Mouse (Mus musculus) MEL (cell line): ENCODE results near the gene Ptpn14. TPM values are rescaled to one million over a fixed set of nuclear protein-coding genes. Genes with fewer than 3 reads are reported as not detected.

Experiments
- DNase-seq: peaks from one replicate; pipeline ENCODE4 v3.0.0; 2011; ENCODE audit warnings: low read depth, low spot score
- H3K27ac ChIP-seq: 2 replicates; pipeline ENCODE4 v1.5.1; 2012; ENCODE audit warnings: low read depth, mild to moderate bottlenecking, control low read depth, low read length, moderate library complexity; ENCODE audit not compliant: control insufficient read depth
- H3K27me3 ChIP-seq, 2 experiments: fragments of 150-350 bp in 1 of 2; sonication (generic) in 1 of 2; 2 replicates each; pipeline ENCODE4 v1.6.1; 2012; ENCODE audit warnings: low read length in 2 of 2, mild to moderate bottlenecking in 2 of 2, improper control_type of control experiment in 1 of 2, moderate library complexity in 1 of 2; ENCODE audit not compliant: insufficient read depth in 2 of 2, control insufficient read depth in 1 of 2
- H3K36me3 ChIP-seq, 2 experiments: 2 replicates each; pipeline ENCODE4 v1.6.1; 2012 to 2014; ENCODE audit warnings: low read length in 2 of 2, improper control_type of control experiment in 1 of 2, inconsistent platforms in 1 of 2, mild to moderate bottlenecking in 1 of 2; ENCODE audit not compliant: insufficient read depth in 2 of 2, control insufficient read depth in 1 of 2
- H3K4me1 ChIP-seq, 2 experiments: fragments of 150-350 bp in 1 of 2; sonication (generic) in 1 of 2; 2 replicates each; pipeline ENCODE4 v1.6.1; 2012; ENCODE audit warnings: low read length in 2 of 2, improper control_type of control experiment in 1 of 2, mild to moderate bottlenecking in 1 of 2; ENCODE audit not compliant: insufficient read depth in 2 of 2, control insufficient read depth in 1 of 2
- H3K4me3 ChIP-seq, 2 experiments: fragments of 150-350 bp in 1 of 2; sonication (generic) in 1 of 2; 2 replicates each; pipeline ENCODE4 v1.5.1; 2012; ENCODE audit warnings: low read depth in 2 of 2, low read length in 2 of 2, mild to moderate bottlenecking in 2 of 2, moderate library complexity in 2 of 2, control low read depth in 1 of 2, improper control_type of control experiment in 1 of 2; ENCODE audit not compliant: control insufficient read depth in 1 of 2, insufficient read depth in 1 of 2
- H3K79me2 ChIP-seq: 2 replicates; pipeline ENCODE4 v1.6.1; 2012; ENCODE audit warnings: mild to moderate bottlenecking, low read length, moderate library complexity; ENCODE audit not compliant: control insufficient read depth, poor library complexity, insufficient read depth
- H3K9ac ChIP-seq: 2 replicates; pipeline ENCODE4 v1.6.1; 2012; ENCODE audit warnings: low read depth, mild to moderate bottlenecking, control low read depth, low read length, moderate library complexity; ENCODE audit not compliant: control insufficient read depth, poor library complexity, severe bottlenecking
- H3K9me3 ChIP-seq: fragments of 150-350 bp; sonication (generic); replicated peaks from 2 replicates; pipeline ENCODE4 v1.6.1; 2012; ENCODE audit warnings: mild to moderate bottlenecking, low read length, improper control_type of control experiment, moderate library complexity; ENCODE audit not compliant: insufficient read depth
- CHD1 ChIP-seq: IDR thresholded peaks from 2 replicates; pipeline ENCODE4 v1.6.1; 2012; ENCODE audit warnings: low read depth, mild to moderate bottlenecking, inconsistent platforms, low read length, improper control_type of control experiment
- CTCF ChIP-seq, 3 experiments: IDR thresholded peaks in 2 of 3; conservative IDR thresholded peaks in 1 of 3; 2 replicates each; pipeline ENCODE4 v1.5.1; 2011 to 2012; ENCODE audit warnings: low read length in 3 of 3, low read depth in 2 of 3, mild to moderate bottlenecking in 2 of 3, improper control_type of control experiment in 1 of 3, inconsistent platforms in 1 of 3, mixed read lengths in 1 of 3, moderate library complexity in 1 of 3; ENCODE audit not compliant: control insufficient read depth in 1 of 3, insufficient read depth in 1 of 3, poor library complexity in 1 of 3, severe bottlenecking in 1 of 3
- EP300 ChIP-seq, 2 experiments: IDR thresholded peaks; 2 replicates each; pipeline ENCODE4 v1.6.1; 2011; ENCODE audit warnings: improper control_type of control experiment in 2 of 2, low read length in 2 of 2, low read depth in 1 of 2, mild to moderate bottlenecking in 1 of 2
- MAFK ChIP-seq: IDR thresholded peaks from 2 replicates; pipeline ENCODE4 v1.6.1; 2011; ENCODE audit warnings: low read depth, mild to moderate bottlenecking, low read length, improper control_type of control experiment, borderline replicate concordance
- MAX ChIP-seq: IDR thresholded peaks from 2 replicates; pipeline ENCODE4 v1.6.1; 2011; ENCODE audit warnings: low read length, improper control_type of control experiment
- MXI1 ChIP-seq: IDR thresholded peaks from 2 replicates; pipeline ENCODE4 v1.6.1; 2011; ENCODE audit warnings: mild to moderate bottlenecking, low read depth, low read length, improper control_type of control experiment
- MYB ChIP-seq: IDR thresholded peaks from 2 replicates; pipeline ENCODE4 v1.6.1; 2011; ENCODE audit warnings: mild to moderate bottlenecking, low read depth, low read length, improper control_type of control experiment
- RCOR1 ChIP-seq: IDR thresholded peaks from 2 replicates; pipeline ENCODE4 v1.6.1; 2012; ENCODE audit warnings: low read depth, mild to moderate bottlenecking, inconsistent platforms, low read length, improper control_type of control experiment
- SIN3A ChIP-seq: IDR thresholded peaks from 2 replicates; pipeline ENCODE4 v1.6.1; 2012; ENCODE audit warnings: low read length, improper control_type of control experiment, inconsistent platforms
- TAL1 ChIP-seq: IDR thresholded peaks from 2 replicates; pipeline ENCODE4 v1.6.1; 2012; ENCODE audit warnings: mild to moderate bottlenecking, inconsistent platforms, low read length, moderate library complexity, mixed read lengths
- ZMIZ1 ChIP-seq: IDR thresholded peaks from 2 replicates; pipeline ENCODE4 v1.6.1; 2012; ENCODE audit warnings: low read depth, mild to moderate bottlenecking, inconsistent platforms, low read length, improper control_type of control experiment, moderate library complexity
- ZNF384 ChIP-seq: IDR thresholded peaks from 2 replicates; pipeline ENCODE4 v1.6.1; 2012; ENCODE audit warnings: low read depth, mild to moderate bottlenecking, inconsistent platforms, low read length, improper control_type of control experiment
- polyA plus RNA-seq, 2 experiments: library from polyadenylated mRNA; stranded (reverse) in 1 of 2; unstranded in 1 of 2; fragments of >175 nt in 1 of 2; fragments of >200 nt in 1 of 2; gene quantifications; 2 replicates each; pipeline versions ENCODE4 v1.2.1 to v1.2.4; 2012; ENCODE audit warnings: low replicate concordance in 2 of 2, low read depth in 1 of 2; ENCODE audit not compliant: insufficient read length in 2 of 2, insufficient read depth in 1 of 2, missing spikeins in 1 of 2
- total RNA-seq: library from RNA; depleted of rRNA; stranded (reverse); fragments of 300-350 nt; gene quantifications from 2 replicates; pipeline ENCODE4 v1.2.3, GENCODE M21; 2012

The Ptpn14 gene
- total and polyA plus RNA-seq, 3 experiments: 0.62 to 1.0 TPM; not detected in 1

DNA sequence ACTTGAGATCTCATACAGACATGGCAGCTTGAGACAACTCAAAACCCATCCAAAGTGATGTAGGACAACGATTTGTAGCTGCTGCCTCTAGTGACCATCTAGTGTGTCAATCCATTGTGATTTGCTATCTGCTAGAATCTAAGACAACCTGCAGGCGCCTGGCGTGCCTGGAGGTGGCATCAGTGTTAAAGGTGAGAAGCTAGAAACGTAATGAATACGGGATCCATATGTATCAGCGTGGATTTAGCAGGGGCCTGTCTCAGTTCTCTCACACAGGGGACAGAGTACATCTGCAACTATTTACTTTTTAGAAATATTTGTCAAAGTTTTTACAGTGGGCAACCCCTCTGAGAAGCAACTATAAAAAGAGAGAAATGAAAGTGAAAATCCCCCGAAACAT lies 24.9 kb upstream of the Ptpn14 start:
- no peak for TF ChIP-seq MXI1
- TF ChIP-seq CTCF (IDR thresholded peaks at IDR 0.05 in 2 of 3, conservative IDR thresholded peaks at IDR 0.05 in 1 of 3; ENCODE audit: control insufficient read depth in 1 of 3, insufficient read depth in 1 of 3, low read depth in 2 of 3, low read length in 3 of 3, poor library complexity in 1 of 3, severe bottlenecking in 1 of 3): peak in 1 of 3 experiments; percentile 15; a peak in 1 of 6 replicates
- TF ChIP-seq, all 39 proteins: peak for 1
- Histone ChIP-seq H3K79me2 (no peaks in the 10 kb centered on the region), H3K27ac (no peak overlapping the region), H3K9ac (no peak overlapping the region), H3K4me3 (no peak overlapping the region), H3K9me3 (no peaks in the 10 kb centered on the region), H3K27me3 (no peaks in the 10 kb centered on the region), H3K4me1 (no peaks in the 10 kb centered on the region), H3K36me3 (no peaks in the 10 kb centered on the region)
- no peak for DNase-seq

GRCm38 (mm10) chr1:189703591-189703990 lies 24.5 kb upstream of the Ptpn14 start:
- H3K27ac ChIP-seq: no peak overlapping the region
- no peaks in the 10 kb centered on the region for H3K4me1 ChIP-seq
- TF ChIP-seq CTCF (IDR thresholded peaks at IDR 0.05 in 2 of 3, conservative IDR thresholded peaks at IDR 0.05 in 1 of 3; ENCODE audit: control insufficient read depth in 1 of 3, insufficient read depth in 1 of 3, low read depth in 2 of 3, low read length in 3 of 3, poor library complexity in 1 of 3, severe bottlenecking in 1 of 3) (no peak), MAFK (no peak), EP300 (IDR thresholded peaks at IDR 0.05; ENCODE audit: low read depth in 1 of 2, low read length in 2 of 2) (no peak), RCOR1 (no peak), TAL1 (no peak), ZNF384 (no peak)
- H3K79me2 ChIP-seq: no peaks in the 10 kb centered on the region
- no peaks in the 10 kb centered on the region for H3K36me3 ChIP-seq
- no peak overlapping the region for H3K4me3 ChIP-seq
- DNase-seq: no peak
- no peak overlapping the region for H3K9ac ChIP-seq
- H3K27me3 ChIP-seq: no peaks in the 10 kb centered on the region
- H3K9me3 ChIP-seq: no peaks in the 10 kb centered on the region

DNA sequence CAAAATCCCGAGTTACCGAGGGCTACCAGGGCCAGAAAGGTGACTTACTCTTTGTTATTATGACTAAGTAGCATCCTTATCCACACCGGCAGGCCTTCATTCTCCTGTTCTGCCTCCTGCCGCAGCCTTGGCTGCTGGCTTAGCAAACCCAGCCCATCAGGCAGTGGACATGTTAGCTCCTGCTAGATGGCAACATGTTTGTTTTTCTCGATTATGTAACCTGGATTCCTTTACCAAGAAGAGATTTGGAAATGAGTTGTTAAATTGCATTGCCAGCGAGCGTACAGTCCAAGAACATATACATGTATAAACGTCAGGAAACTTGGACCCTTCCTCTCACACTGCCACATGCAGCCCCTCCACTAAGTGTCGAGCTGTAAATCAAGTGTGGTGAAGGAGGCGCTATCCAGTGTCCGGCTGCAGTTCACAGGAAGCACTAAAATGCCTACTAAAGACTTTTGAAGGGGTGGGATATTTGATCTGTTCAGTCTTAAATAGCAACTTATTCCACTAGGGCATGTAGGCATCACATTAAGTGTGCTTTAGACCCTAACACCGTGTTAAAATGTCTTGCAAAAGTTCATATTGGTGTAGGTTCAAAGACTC lies 21.9 kb upstream of the Ptpn14 start:
- H3K36me3 ChIP-seq: no peaks in the 10 kb centered on the region
- no peak overlapping the region for H3K4me3 ChIP-seq
- H3K27me3 ChIP-seq: no peaks in the 10 kb centered on the region
- H3K9ac ChIP-seq: no peak overlapping the region
- no peaks in the 10 kb centered on the region for H3K79me2 ChIP-seq
- DNase-seq: no peak
- H3K4me1 ChIP-seq: no peaks in the 10 kb centered on the region
- no peak overlapping the region for H3K27ac ChIP-seq
- H3K9me3 ChIP-seq: no peaks in the 10 kb centered on the region
- no peak for TF ChIP-seq CHD1
- no peak for TF ChIP-seq MAX
- TF ChIP-seq ZMIZ1: no peak
- TF ChIP-seq SIN3A: no peak
- TF ChIP-seq MYB: no peak
